Mouse (Mus musculus) E14TG2a.4 (cell line): ENCODE data around the gene Il5ra.

Experiments used
- CTCF ChIP-seq: conservative IDR thresholded peaks from 2 replicates; pipeline ENCODE4 v1.5.1; 2014; ENCODE audit warnings: low read length
- NANOG ChIP-seq: IDR thresholded peaks from 2 replicates; pipeline ENCODE4 v1.6.1; 2014; ENCODE audit warnings: borderline replicate concordance, low read length, mixed read lengths
- POU5F1 ChIP-seq: IDR thresholded peaks from 2 replicates; pipeline ENCODE4 v1.6.1; 2014; ENCODE audit warnings: low read length, borderline replicate concordance

DNA sequence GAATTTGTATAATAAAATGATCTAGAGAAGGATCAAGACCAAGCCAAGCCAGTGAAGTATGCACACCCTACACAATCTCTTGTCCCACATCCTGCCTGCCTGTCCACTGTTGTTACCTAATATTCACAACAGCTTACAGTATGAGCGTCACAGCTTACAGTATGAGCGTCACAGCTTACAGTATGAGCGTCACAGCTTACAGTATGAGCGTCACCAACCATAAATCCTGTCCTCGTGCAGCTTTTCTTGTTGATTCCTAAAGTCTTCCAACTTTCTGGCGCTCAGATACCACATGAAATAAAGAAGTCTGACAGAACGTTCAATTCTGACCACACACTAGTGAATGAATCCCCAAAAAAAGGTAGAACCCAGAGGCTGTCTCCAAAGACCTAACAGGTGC lies 44.3 kb upstream of the Il5ra start:
- TF ChIP-seq CTCF (no peak), POU5F1 (no peak), NANOG (no peak)
